Mouse (Mus musculus): Measurements from ENCODE around the gene Slc35f6. TPM values are rescaled to one million over a fixed set of nuclear protein-coding genes. Genes with fewer than 3 reads are reported as not detected.

Slc35f6 gene
- polyA plus RNA-seq (2016; fragmentation: Nextera tagmentation; extraction: Ambion mirVana): 24.3 and 24.4 TPM in 2 replicates

GRCm38 (mm10) chr5:30647815-30648560, at the start of gene Slc35f6:
Slc35f6 (plus strand) TSS chr5:30647933.
- no peaks in the 10 kb centered on the region for H3K9me3 ChIP-seq
- 0 out of 2 replicates have a peak, but pooled peaks cover 11% of the 10 kb centered on the region for H3K36me3 ChIP-seq (replicated peaks)
- DNase-seq (ENCODE audit: low spot score): peak; percentile 93
- H3K4me3 ChIP-seq: peak within 1 kb of the TSS; percentile 92
- peak within 1 kb of the TSS; percentile 82 for H3K27ac ChIP-seq (replicated peaks)
- under 1% methylated on average over 38 of the region's 38 CpGs for WGBS
- H3K4me1 ChIP-seq: peaks cover 23% of the 10 kb centered on the region
- H3K27me3 ChIP-seq (replicated peaks; ENCODE audit: low read depth, poor library complexity, severe bottlenecking): no peaks in the 10 kb centered on the region

- Histone ChIP-seq H3K27ac (replicated peaks) (no peak overlapping the region), H3K4me3 (no peak overlapping the region), H3K36me3 (replicated peaks) (no peaks in the 10 kb centered on the region), H3K4me1 (peaks cover 9% of the 10 kb centered on the region), H3K27me3 (replicated peaks; ENCODE audit: low read depth, poor library complexity, severe bottlenecking) (peaks cover 14% of the 10 kb centered on the region; the same call in 1 of the 2 replicates), H3K9me3 (no peaks in the 10 kb centered on the region)
- 39% methylated on average over 4 of the region's 4 CpGs for WGBS
- no peak for DNase-seq (ENCODE audit: low spot score)
These were observed 46.3 kb upstream of the Slc35f6 start for GRCm38 (mm10) chr5:30601397-30601796.

- Histone ChIP-seq H3K27me3 (replicated peaks; ENCODE audit: low read depth, poor library complexity, severe bottlenecking) (peaks cover 19% of the 10 kb centered on the region; the same call in 1 of the 2 replicates), H3K4me3 (no peak overlapping the region), H3K27ac (replicated peaks) (no peak overlapping the region), H3K9me3 (no peaks in the 10 kb centered on the region), H3K36me3 (replicated peaks) (no peaks in the 10 kb centered on the region), H3K4me1 (peaks cover 9% of the 10 kb centered on the region)
- 73% methylated on average over 3 of the region's 3 CpGs for WGBS
- no peak for DNase-seq (ENCODE audit: low spot score)
These were observed 44.5 kb upstream of the Slc35f6 start for GRCm38 (mm10) chr5:30603255-30603654.

GRCm38 (mm10) chr5:30603926-30604325, 43.8 kb upstream of the Slc35f6 start:
- Histone ChIP-seq H3K36me3 (replicated peaks) (no peaks in the 10 kb centered on the region), H3K27me3 (replicated peaks; ENCODE audit: low read depth, poor library complexity, severe bottlenecking) (peaks cover 19% of the 10 kb centered on the region; the same call in 1 of the 2 replicates), H3K9me3 (no peaks in the 10 kb centered on the region), H3K4me1 (peaks cover 9% of the 10 kb centered on the region), H3K27ac (replicated peaks) (no peak overlapping the region), H3K4me3 (no peak overlapping the region)
- WGBS: 76% methylated on average over 4 of the region's 4 CpGs
- DNase-seq (ENCODE audit: low spot score): no peak

- WGBS: 82% methylated on average over 8 of the region's 8 CpGs
- Histone ChIP-seq H3K27ac (replicated peaks) (no peak overlapping the region), H3K36me3 (replicated peaks) (no peaks in the 10 kb centered on the region), H3K4me3 (no peak overlapping the region), H3K27me3 (replicated peaks; ENCODE audit: low read depth, poor library complexity, severe bottlenecking) (peaks cover 19% of the 10 kb centered on the region; the same call in 1 of the 2 replicates), H3K4me1 (peaks cover 9% of the 10 kb centered on the region), H3K9me3 (no peaks in the 10 kb centered on the region)
- DNase-seq (ENCODE audit: low spot score): no peak
These were observed 43.0 kb upstream of the Slc35f6 start for GRCm38 (mm10) chr5:30604769-30605188.

- Histone ChIP-seq H3K27me3 (replicated peaks; ENCODE audit: low read depth, poor library complexity, severe bottlenecking) (peaks cover 19% of the 10 kb centered on the region; the same call in 1 of the 2 replicates), H3K4me1 (peaks cover 9% of the 10 kb centered on the region), H3K36me3 (replicated peaks) (no peaks in the 10 kb centered on the region), H3K27ac (replicated peaks) (no peak overlapping the region), H3K4me3 (no peak overlapping the region), H3K9me3 (no peaks in the 10 kb centered on the region)
- WGBS: 80% methylated on average over 6 of the region's 6 CpGs
- DNase-seq (ENCODE audit: low spot score): no peak
These were observed 42.1 kb upstream of the Slc35f6 start for GRCm38 (mm10) chr5:30605649-30606048.

- Histone ChIP-seq H3K4me3 (no peak overlapping the region), H3K4me1 (peaks cover 9% of the 10 kb centered on the region), H3K9me3 (no peaks in the 10 kb centered on the region), H3K27ac (replicated peaks) (0 out of 2 replicates have a peak overlapping the region, but pooled peaks have one; percentile 44), H3K27me3 (replicated peaks; ENCODE audit: low read depth, poor library complexity, severe bottlenecking) (peaks cover 18% of the 10 kb centered on the region; the same call in 1 of the 2 replicates), H3K36me3 (replicated peaks) (no peaks in the 10 kb centered on the region)
- 76% methylated on average over 16 of the region's 16 CpGs for WGBS
- no peak for DNase-seq (ENCODE audit: low spot score)
These were observed 41.2 kb upstream of the Slc35f6 start for GRCm38 (mm10) chr5:30606424-30607073.

- no peaks in the 10 kb centered on the region for H3K9me3 ChIP-seq
- H3K36me3 ChIP-seq (replicated peaks): no peaks in the 10 kb centered on the region
- peaks cover under 1% of the 10 kb centered on the region; the same call in 1 of the 2 replicates for H3K4me1 ChIP-seq
- H3K4me3 ChIP-seq: no peak overlapping the region
- 90% methylated on average over 7 of the region's 7 CpGs for WGBS
- DNase-seq (ENCODE audit: low spot score): no peak
- no peak overlapping the region for H3K27ac ChIP-seq (replicated peaks)
- peaks cover 15% of the 10 kb centered on the region; the same call in 1 of the 2 replicates for H3K27me3 ChIP-seq (replicated peaks; ENCODE audit: low read depth, poor library complexity, severe bottlenecking)
These were observed 38.6 kb upstream of the Slc35f6 start for GRCm38 (mm10) chr5:30609094-30609493.

GRCm38 (mm10) chr5:30609918-30610645, 37.7 kb upstream of the Slc35f6 start:
- Histone ChIP-seq H3K4me1 (peaks cover 6% of the 10 kb centered on the region; the same call in 1 of the 2 replicates), H3K36me3 (replicated peaks) (no peaks in the 10 kb centered on the region), H3K27me3 (replicated peaks; ENCODE audit: low read depth, poor library complexity, severe bottlenecking) (peaks cover 16% of the 10 kb centered on the region; the same call in 1 of the 2 replicates), H3K27ac (replicated peaks) (no peak overlapping the region), H3K9me3 (no peaks in the 10 kb centered on the region), H3K4me3 (no peak overlapping the region)
- no peak for DNase-seq (ENCODE audit: low spot score)
- WGBS: 81% methylated on average over 8 of the region's 8 CpGs

GRCm38 (mm10) chr5:30611091-30611490, 36.6 kb upstream of the Slc35f6 start:
- Histone ChIP-seq H3K4me1 (peaks cover 11% of the 10 kb centered on the region; the same call in 1 of the 2 replicates), H3K27ac (replicated peaks) (no peak overlapping the region), H3K27me3 (replicated peaks; ENCODE audit: low read depth, poor library complexity, severe bottlenecking) (peaks cover 16% of the 10 kb centered on the region), H3K4me3 (no peak overlapping the region), H3K36me3 (replicated peaks) (no peaks in the 10 kb centered on the region), H3K9me3 (no peaks in the 10 kb centered on the region)
- DNase-seq (ENCODE audit: low spot score): no peak
- whole genome bisulfite sequencing: 73% methylated on average over 1 of the region's 1 CpGs

GRCm38 (mm10) chr5:30611689-30612088, 36.0 kb upstream of the Slc35f6 start:
- no peak for DNase-seq (ENCODE audit: low spot score)
- H3K36me3 ChIP-seq (replicated peaks): no peaks in the 10 kb centered on the region

GRCm38 (mm10) chr5:30612575-30612974, 35.2 kb upstream of the Slc35f6 start:
- no peak for DNase-seq (ENCODE audit: low spot score)
- Histone ChIP-seq H3K9me3 (no peaks in the 10 kb centered on the region), H3K27me3 (replicated peaks; ENCODE audit: low read depth, poor library complexity, severe bottlenecking) (peaks cover 13% of the 10 kb centered on the region), H3K27ac (replicated peaks) (no peak overlapping the region), H3K4me3 (no peak overlapping the region), H3K36me3 (replicated peaks) (no peaks in the 10 kb centered on the region), H3K4me1 (peaks cover 15% of the 10 kb centered on the region)
- WGBS: 87% methylated on average over 4 of the region's 4 CpGs

More at GRCm38 (mm10) chr5:30611689-30612088, 36.0 kb upstream of the Slc35f6 start:
- H3K4me3 ChIP-seq: no peak overlapping the region
- H3K27ac ChIP-seq (replicated peaks): no peak overlapping the region
- no peaks in the 10 kb centered on the region for H3K9me3 ChIP-seq
- H3K4me1 ChIP-seq: peaks cover 13% of the 10 kb centered on the region
- peaks cover 12% of the 10 kb centered on the region for H3K27me3 ChIP-seq (replicated peaks; ENCODE audit: low read depth, poor library complexity, severe bottlenecking)
- WGBS: 21% methylated on average over 3 of the region's 3 CpGs
